Mouse (Mus musculus) neural tube, embryonic 14.5 days (tissue): ENCODE measurements around the gene Spock1. TPM values are rescaled to one million over a fixed set of nuclear protein-coding genes. Genes with fewer than 3 reads are reported as not detected.
A peak's percentile ranks its signal among the peaks of the same experiment; 100 is the strongest.

Experiments
- ATAC-seq: fragments of 200-750 bp; cut with Nextera tagmentation; 2 replicates; pipeline ENCODE4 v1.8.0; 2017; ENCODE audit warnings: low read depth, mild to moderate bottlenecking, moderate TSS enrichment, moderate library complexity
- H3K27ac ChIP-seq: fragments of 300-500 bp; sonication (generic); 2 replicates; pipeline ENCODE4 v1.5.1; 2014; ENCODE audit warnings: low read depth, mild to moderate bottlenecking, control low read depth, low read length, moderate library complexity, mixed read lengths
- H3K27me3 ChIP-seq: fragments of 300-500 bp; sonication (generic); 2 replicates; pipeline ENCODE4 v1.6.1; 2014; ENCODE audit warnings: low read length; ENCODE audit not compliant: control insufficient read depth, insufficient read depth
- H3K36me3 ChIP-seq: fragments of 300-500 bp; sonication (generic); 2 replicates; pipeline ENCODE4 v1.6.1; 2014; ENCODE audit warnings: low read length, mixed read lengths; ENCODE audit not compliant: control insufficient read depth, insufficient read depth
- H3K4me1 ChIP-seq: fragments of 300-500 bp; sonication (generic); 2 replicates; pipeline ENCODE4 v1.6.1; 2014; ENCODE audit warnings: low read length; ENCODE audit not compliant: control insufficient read depth, insufficient read depth
- H3K4me2 ChIP-seq: fragments of 300-500 bp; sonication (generic); 2 replicates; pipeline ENCODE4 v1.6.1; 2014; ENCODE audit warnings: mild to moderate bottlenecking, low read depth, low read length, control low read depth
- H3K4me3 ChIP-seq: fragments of 300-500 bp; sonication (generic); 2 replicates; pipeline ENCODE4 v1.5.1; 2014; ENCODE audit warnings: low read depth, low read length, control low read depth, mixed read lengths
- H3K9ac ChIP-seq: fragments of 300-500 bp; sonication (generic); replicated peaks from 2 replicates; pipeline ENCODE4 v1.6.1; 2014; ENCODE audit warnings: low read depth, mild to moderate bottlenecking, control low read depth, low read length, mixed read lengths
- H3K9me3 ChIP-seq: fragments of 300-500 bp; sonication (generic); 2 replicates; pipeline ENCODE4 v1.6.1; 2016; ENCODE audit warnings: low read length; ENCODE audit not compliant: control insufficient read depth
- WGBS: fragments of 180-500 bp; shearing (Covaris S2); extraction: QIAGEN DNeasy Blood & Tissue Kit; methylation state at CpG from one replicate; pipeline ENCODE4 v1.1.7; 2014; 5-methylcytosine and 5-hydroxymethylcytosine counted together
- polyA plus RNA-seq: library from polyadenylated mRNA; unstranded; fragments of >200 nt; fragmentation: Nextera tagmentation; extraction: Ambion mirVana; gene quantifications from 2 replicates; pipeline ENCODE4 v1.2.1, GENCODE M21; 2014

The Spock1 gene
- polyA plus RNA-seq, 1 experiment from 2014 or later, result 157 TPM

DNA sequence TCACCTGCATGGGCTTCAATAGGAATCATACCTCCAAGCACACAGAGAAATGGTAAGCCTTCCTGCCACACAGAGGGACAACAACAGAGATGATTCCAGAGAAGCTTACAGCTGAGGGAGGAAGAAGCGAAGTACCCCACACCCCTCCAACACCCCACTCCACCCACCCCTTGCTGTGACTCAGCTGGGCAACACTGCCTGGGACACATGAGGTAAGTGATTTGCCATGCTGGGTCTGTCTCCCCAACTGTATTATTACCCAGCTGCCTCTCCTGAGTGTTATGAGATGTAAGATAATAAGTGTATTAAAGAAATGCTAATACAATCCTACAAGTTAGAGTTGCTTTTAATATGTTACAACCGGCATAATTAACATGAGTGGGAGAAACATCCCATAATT lies 267.2 kb downstream of the Spock1 start:
- WGBS, result 66% methylated on average over 2 of the region's 2 CpGs
- H3K9ac ChIP-seq, result no peak overlapping the region
- H3K27me3 ChIP-seq, result no peaks in the 10 kb centered on the region
- no peak overlapping the region for H3K4me3 ChIP-seq
- H3K9me3 ChIP-seq, result no peaks in the 10 kb centered on the region
- H3K4me1 ChIP-seq, result 0 out of 2 replicates have a peak, but pooled peaks cover 2% of the 10 kb centered on the region
- no peak for ATAC-seq
- H3K4me2 ChIP-seq, result no peak overlapping the region
- H3K27ac ChIP-seq, result no peak overlapping the region
- H3K36me3 ChIP-seq, result no peaks in the 10 kb centered on the region

DNA sequence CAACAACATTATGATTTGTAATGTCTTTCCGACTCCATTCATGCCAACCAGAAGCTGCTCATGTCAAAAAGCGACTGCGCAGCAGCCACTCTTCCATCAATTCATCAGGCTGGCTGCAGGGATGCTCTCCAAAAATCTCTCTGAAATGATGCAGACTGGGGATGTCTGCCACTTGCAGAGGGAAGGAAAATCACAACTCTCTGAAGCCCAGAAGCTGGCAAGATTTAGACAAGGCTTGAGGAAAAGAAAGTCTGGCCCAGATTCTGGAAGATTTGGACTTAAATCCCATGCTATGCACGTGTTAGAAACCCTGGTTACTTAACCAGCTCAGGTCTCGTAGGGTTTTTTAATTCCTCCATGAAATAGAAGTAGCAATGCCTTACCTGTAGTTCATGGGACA lies 269.3 kb downstream of the Spock1 start:
- H3K9me3 ChIP-seq, result no peaks in the 10 kb centered on the region
- no peaks in the 10 kb centered on the region for H3K27me3 ChIP-seq
- ATAC-seq, result no peak
- WGBS, result 91% methylated on average over 5 of the region's 5 CpGs
- no peak overlapping the region for H3K4me2 ChIP-seq
- no peak overlapping the region for H3K27ac ChIP-seq
- H3K36me3 ChIP-seq, result no peaks in the 10 kb centered on the region
- H3K4me3 ChIP-seq, result no peak overlapping the region
- 0 out of 2 replicates have a peak, but pooled peaks cover 2% of the 10 kb centered on the region for H3K4me1 ChIP-seq
- no peak overlapping the region for H3K9ac ChIP-seq

DNA sequence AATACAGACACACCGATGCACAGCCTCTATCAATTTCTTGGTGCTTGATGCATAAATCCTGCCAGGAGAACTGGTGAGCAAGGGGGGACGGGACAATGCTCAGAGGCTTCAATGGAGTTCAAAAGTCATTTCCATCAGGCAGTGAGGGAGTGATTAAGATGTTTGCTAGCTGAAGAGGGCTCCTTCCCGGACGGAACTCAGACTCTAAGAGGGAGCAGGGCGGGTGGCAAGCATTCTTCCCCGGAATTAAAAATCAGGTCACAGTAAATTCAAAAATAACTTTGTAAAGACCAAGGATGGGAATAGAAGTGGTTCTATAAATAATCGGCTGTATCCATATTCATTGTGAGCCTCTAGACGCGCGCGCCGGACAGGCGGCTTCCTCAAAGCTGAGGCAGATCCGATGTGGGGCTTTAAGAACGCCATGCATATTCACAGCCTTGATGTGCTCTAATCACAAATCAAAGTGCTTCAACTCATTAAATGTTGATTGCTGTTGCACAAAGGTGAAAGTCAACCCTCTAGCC lies 270.5 kb downstream of the Spock1 start:
- 56% methylated on average over 15 of the region's 15 CpGs for WGBS
- H3K4me2 ChIP-seq, result no peak overlapping the region

DNA sequence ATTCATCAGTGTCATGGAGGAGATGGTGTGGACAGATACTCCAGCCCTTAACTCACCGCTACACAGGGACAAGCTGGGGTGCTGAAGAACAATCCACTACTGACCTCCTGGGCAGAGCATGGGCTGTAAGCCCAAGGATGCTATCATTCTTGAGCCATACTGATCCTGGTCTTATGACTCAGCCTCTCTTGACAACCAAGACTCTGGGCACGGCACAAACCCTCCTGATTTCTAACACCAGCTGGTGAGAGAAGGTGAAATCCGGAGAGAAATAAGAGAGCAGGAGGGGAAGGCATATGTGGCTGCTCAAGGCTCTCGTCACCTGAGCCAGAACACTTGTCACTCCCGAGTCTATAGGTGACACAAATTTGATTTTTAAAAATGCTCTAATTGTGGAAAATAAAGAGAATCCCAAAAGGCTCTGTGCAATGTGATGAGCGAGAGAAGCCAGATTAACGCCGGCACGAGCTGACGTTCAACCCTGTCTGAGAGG lies 271.0 kb downstream of the Spock1 start:
- Histone ChIP-seq H3K4me1 (0 out of 2 replicates have a peak, but pooled peaks cover 2% of the 10 kb centered on the region), H3K9ac (no peak overlapping the region), H3K4me3 (no peak overlapping the region), H3K27ac (peak overlapping the region; percentile 49; the same call in 1 of the 2 replicates), H3K4me2 (no peak overlapping the region), H3K9me3 (no peaks in the 10 kb centered on the region), H3K36me3 (no peaks in the 10 kb centered on the region), H3K27me3 (no peaks in the 10 kb centered on the region)
- no peak for ATAC-seq
- WGBS, result 54% methylated on average over 10 of the region's 10 CpGs

More for the DNA sequence above, 270.5 kb downstream of the Spock1 start:
- no peaks in the 10 kb centered on the region for H3K9me3 ChIP-seq
- H3K27me3 ChIP-seq, result no peaks in the 10 kb centered on the region
- 0 out of 2 replicates have a peak, but pooled peaks cover 2% of the 10 kb centered on the region for H3K4me1 ChIP-seq
- no peaks in the 10 kb centered on the region for H3K36me3 ChIP-seq
- ATAC-seq, result no peak
- H3K4me3 ChIP-seq, result no peak overlapping the region
- H3K9ac ChIP-seq, result no peak overlapping the region
- H3K27ac ChIP-seq, result peak overlapping the region; percentile 28; the same call in 1 of the 2 replicates

DNA sequence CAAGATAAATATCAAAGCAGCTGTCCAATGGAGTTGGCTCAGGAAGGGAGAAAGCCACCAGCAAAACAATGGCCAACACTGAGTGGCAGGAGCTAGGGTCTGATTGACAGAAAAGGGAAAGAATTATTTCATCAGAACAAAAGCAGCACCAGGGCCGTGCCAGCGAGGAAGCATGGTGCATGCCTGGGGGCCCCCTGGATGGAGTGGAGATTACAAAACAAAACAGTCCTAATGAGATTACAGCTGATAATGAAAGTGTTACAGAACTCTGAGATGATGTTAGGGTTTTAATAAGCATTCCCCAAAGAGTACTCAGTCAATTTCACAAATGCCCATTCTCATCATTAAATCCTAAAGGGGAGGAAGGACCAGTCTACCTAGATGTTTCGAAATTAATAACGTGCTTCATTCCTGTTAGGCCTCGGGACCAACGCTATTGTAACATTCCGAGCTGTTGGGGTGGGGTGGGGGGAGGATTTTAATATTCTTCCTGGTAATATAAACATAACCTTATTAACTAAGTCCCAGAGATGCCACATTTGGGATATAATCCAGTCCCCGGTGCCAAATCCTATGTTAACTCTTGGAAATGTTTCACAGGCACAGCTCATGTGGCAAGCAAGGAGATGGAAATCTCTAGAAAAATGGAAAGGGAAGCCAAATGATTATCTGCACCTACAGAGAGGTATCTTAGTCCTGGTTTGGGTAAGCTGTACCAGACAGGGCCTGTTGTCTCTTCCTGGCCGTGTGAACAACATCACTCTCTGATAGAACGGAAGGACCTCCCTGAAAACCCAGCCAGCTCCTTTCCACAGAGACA lies 271.7 kb downstream of the Spock1 start:
- WGBS, result 47% methylated on average over 10 of the region's 10 CpGs
- Histone ChIP-seq H3K36me3 (no peaks in the 10 kb centered on the region), H3K9ac (no peak overlapping the region), H3K4me2 (no peak overlapping the region), H3K4me3 (no peak overlapping the region), H3K9me3 (no peaks in the 10 kb centered on the region), H3K27me3 (no peaks in the 10 kb centered on the region), H3K4me1 (0 out of 2 replicates have a peak, but pooled peaks cover 2% of the 10 kb centered on the region), H3K27ac (peak overlapping the region; percentile 49; the same call in 1 of the 2 replicates)
- peak; percentile 60; the same call in 1 of the 2 replicates for ATAC-seq

DNA sequence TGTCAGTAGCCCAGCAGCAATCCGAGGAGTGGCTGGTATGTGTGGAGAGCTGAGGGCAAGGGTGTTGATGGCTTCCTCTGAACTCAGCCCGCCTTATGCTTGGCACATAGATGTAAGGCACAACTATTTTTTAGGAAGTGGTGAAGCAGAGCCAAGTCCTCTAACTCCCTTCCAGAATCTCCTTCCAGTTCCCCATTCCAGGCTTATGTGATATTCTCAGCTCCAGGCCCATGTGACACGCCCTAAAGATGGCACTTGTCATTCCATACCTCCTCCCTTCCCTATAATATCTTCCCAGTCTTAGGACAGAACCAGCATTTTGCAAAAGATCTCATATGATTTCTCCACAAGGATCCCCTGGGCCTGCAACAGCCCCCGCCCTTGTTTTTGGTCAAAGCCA lies 277.6 kb downstream of the Spock1 start:
- Histone ChIP-seq H3K9me3 (no peaks in the 10 kb centered on the region), H3K4me1 (no peaks in the 10 kb centered on the region), H3K9ac (no peak overlapping the region), H3K4me3 (no peak overlapping the region), H3K27me3 (no peaks in the 10 kb centered on the region), H3K4me2 (no peak overlapping the region), H3K36me3 (no peaks in the 10 kb centered on the region), H3K27ac (no peak overlapping the region)
- ATAC-seq, result no peak
- 91% methylated on average over 4 of the region's 4 CpGs for WGBS

DNA sequence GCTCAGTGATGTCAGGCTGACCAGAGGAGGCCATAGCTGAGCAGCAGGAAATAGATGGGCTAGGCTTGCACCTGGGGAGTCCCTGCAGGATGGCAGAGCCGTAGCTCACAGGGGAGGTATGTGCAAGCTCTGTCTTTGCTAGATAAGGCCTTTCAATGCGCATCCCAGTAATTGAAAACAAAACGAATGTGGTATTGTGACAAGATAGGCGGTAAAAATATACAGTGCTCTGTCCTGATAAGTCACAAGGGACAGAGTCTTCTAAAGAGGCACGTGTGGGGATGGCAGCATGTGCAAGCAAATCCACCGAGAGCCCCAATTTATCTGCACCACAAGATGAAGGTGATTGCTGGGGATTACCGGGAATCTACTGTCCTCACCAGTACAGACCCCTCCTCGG lies 279.9 kb downstream of the Spock1 start:
- Histone ChIP-seq H3K4me3 (no peak overlapping the region), H3K4me2 (no peak overlapping the region), H3K9ac (no peak overlapping the region), H3K27me3 (no peaks in the 10 kb centered on the region), H3K27ac (no peak overlapping the region), H3K36me3 (no peaks in the 10 kb centered on the region), H3K4me1 (no peaks in the 10 kb centered on the region), H3K9me3 (no peaks in the 10 kb centered on the region)
- no peak for ATAC-seq
- 60% methylated on average over 8 of the region's 8 CpGs for WGBS

DNA sequence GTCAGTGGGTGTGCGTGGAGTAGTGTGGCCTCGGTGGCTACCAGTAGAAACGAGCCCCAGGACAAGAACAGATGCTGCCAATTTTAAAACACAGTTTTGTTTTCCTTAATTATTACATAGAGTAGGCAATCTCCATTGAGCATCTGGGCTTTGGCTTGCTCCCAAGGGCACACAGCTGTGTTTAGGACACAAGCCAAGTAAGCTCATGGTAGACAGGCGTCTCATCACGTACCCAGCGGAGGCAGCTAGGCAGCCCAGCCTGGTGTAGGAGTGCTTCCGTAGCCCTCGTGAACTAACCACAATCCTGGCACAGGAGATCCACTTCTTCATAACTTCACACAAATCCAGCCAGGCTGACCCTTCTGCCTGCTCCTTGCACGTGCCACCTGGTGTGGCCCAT lies 281.7 kb downstream of the Spock1 start:
- no peaks in the 10 kb centered on the region for H3K9me3 ChIP-seq
- H3K4me2 ChIP-seq, result no peak overlapping the region
- 66% methylated on average over 9 of the region's 9 CpGs for WGBS
- H3K4me1 ChIP-seq, result no peaks in the 10 kb centered on the region
- no peak for ATAC-seq
- H3K27me3 ChIP-seq, result no peaks in the 10 kb centered on the region
- no peaks in the 10 kb centered on the region for H3K36me3 ChIP-seq
- H3K9ac ChIP-seq, result no peak overlapping the region
- H3K27ac ChIP-seq, result peak overlapping the region; percentile 23; the same call in 1 of the 2 replicates
- H3K4me3 ChIP-seq, result no peak overlapping the region

DNA sequence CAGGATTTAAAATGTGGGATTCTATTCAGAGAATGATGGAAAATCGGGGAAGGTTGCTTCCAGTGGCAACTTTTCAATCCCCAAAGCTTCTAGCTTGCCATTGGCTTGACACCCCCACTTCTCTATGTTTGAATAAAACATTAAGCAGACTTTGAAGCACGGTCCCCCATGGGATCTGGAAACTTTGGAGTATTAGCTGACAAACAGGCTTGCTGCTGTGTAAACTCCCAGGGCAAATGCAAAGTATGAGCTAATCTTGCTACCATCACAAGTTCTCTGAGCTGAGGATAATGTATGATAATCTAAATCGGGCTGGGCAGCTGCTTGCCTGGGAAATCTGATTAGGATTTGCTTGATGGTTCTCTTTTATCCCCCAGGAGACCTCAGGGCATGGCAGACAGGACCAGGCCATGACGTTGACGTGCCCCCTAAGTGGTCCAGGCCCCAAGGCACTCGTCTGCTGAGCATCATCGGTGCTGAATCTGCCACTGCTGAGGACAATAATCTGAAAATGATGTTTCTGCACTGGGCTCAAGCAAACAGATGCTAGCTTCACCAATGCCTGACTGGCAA lies 284.1 kb downstream of the Spock1 start:
- ATAC-seq, result no peak
- WGBS, result 53% methylated on average over 7 of the region's 7 CpGs
- no peaks in the 10 kb centered on the region for H3K36me3 ChIP-seq

More for the DNA sequence above, 284.1 kb downstream of the Spock1 start:
- Histone ChIP-seq H3K4me1 (no peaks in the 10 kb centered on the region), H3K9ac (no peak overlapping the region), H3K9me3 (no peaks in the 10 kb centered on the region), H3K27ac (no peak overlapping the region), H3K27me3 (no peaks in the 10 kb centered on the region), H3K4me2 (no peak overlapping the region), H3K4me3 (no peak overlapping the region)
